Mouse (Mus musculus) embryo, embryonic 10 days (tissue): ENCODE results near the gene Arpc2.

Source experiments
- DNase-seq: peaks from one replicate; pipeline ENCODE4 v3.0.0-alpha.2; 2015; ENCODE audit warnings: low spot score

Arpc2 gene

GRCm38 (mm10) chr1:74302229-74302628 is 66.3 kb downstream of the Arpc2 start:
- no peak for DNase-seq

DNA sequence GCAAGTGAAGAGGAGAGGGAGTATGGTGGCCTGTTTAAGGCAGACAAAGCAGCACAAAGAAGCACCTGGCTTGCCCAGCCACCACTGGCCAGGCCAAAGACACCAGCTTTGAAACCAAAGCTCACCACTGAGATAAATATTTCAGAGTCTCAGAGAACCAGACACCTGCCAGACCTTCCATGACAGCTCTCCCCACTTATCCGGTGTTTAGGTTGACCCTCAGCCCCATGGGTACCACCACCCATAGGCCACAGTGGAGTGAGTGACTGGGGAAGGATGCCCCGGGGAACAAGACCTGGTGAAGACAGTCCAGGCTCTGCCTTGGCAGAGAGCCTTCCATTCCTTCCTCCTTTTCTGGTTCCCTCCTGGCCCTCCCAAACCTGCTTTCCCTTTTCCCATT is 67.0 kb downstream of the Arpc2 start:
- DNase-seq, result no peak

GRCm38 (mm10) chr1:74303509-74304338 is 67.8 kb downstream of the Arpc2 start:
- DNase-seq, result peak; percentile 64

DNA sequence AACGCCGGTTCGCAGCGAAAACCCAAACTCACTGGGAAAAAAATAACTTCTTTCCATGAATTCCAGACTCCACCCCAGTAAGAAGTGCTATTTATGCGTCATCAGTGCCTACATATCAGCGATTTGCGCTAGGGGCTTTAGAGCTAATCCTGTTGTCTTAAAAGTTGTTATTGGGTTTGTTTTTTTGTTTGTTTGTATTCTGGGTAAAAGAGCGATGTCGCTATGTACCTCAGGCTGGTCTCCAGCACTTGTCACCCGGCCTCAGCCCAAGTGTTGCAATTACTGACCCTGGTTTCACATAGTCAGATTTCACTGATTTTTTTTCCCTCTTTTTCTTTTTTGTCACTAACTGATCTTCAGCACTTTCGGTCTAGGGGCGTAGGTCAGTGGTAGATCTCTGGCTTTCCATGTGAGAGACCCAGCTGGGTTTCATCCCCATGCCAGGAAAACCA is 68.5 kb downstream of the Arpc2 start:
- DNase-seq, result peak; percentile 36

DNA sequence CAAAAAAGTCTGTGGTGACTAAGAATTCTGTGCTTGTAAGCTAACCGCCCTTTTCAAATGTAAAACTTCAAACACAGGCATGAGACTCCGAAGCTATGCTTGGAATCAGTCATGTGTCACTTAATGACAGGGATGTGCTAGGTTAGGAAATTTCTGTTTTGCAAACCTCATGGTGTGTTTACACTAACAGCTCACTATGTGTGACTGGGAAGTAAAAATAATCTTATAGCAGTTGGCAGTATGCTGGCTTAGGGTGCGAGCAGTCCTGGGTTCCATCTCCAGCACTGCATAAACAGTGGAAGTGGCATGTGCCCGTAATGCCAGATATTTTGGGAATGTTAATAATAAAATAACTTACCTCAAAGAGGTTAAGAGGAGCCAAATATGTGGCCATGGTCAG is 69.1 kb downstream of the Arpc2 start:
- no peak for DNase-seq

- DNase-seq, result no peak
Measured at GRCm38 (mm10) chr1:74305522-74305921, 69.6 kb downstream of the Arpc2 start, which contains the start of gene Tmbim1. Gene Tmbim1, minus strand, starts transcription at chr1:74305622.

DNA sequence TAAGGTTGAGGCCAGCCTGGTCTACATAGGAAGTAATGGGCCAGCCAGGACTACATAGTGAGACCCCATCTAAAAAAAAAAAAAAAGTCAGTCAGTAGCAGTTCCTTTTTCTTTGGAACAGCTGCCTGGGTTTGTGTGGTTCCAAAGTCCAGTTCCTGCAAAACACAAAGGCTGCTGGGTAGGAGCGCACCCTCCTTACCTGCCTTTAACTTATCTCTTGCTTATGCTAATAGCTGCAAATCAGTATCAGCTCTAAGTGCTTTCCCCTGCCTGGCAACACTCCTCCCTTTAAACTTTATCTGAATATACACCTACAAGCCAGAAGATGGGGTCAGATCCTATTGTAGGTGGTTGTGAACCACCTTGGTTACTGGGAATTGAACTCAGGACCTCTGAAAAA is 71.3 kb downstream of the Arpc2 start:
- DNase-seq, result no peak

DNA sequence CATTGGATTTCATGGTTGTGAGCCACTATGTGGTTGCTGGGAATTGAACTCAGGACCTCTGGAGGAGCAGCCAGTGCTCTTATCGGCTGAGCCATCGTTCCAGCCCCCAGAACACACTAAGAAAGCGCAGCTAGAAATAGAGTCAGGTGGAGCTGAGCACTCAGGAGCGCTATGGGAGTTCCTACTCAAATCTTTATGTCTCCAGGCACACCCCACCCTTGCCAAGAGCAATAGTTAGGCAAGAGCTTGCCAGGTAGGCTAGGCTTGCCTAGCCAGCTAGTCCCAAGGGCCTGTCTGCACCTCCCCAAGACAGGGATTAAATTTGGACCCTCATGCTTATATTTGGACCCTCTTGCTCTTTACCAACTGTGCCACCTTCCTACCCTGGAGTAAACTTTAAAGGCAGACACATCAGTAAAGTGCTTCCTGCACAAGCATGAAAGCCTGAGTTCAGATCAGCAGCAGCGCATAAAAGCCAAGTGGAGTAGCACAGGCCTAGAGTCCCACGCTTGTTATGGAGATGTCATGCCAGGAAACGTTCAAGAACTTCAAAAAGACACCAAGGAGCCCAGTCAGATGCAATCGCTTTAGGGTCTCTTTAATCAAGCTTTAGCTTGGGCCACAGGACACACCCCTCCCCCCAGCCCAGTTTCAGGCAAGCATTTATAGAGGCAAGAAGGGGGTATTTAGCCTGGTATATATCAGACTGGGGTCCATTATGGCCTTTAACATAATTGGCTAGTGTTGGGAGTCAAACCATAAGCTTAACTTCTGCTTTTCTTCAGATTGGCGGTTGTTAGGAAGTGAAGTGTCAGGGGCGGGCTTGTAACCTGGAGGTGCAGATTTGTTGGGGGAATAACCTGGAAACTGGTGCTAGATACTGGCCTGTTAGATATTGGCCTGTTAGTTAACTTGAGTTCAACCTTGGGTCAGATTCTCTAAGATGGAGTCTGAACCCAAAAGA is 72.4 kb downstream of the Arpc2 start:
- no peak for DNase-seq

GRCm38 (mm10) chr1:74309767-74310166 is 73.9 kb downstream of the Arpc2 start:
- no peak for DNase-seq

DNA sequence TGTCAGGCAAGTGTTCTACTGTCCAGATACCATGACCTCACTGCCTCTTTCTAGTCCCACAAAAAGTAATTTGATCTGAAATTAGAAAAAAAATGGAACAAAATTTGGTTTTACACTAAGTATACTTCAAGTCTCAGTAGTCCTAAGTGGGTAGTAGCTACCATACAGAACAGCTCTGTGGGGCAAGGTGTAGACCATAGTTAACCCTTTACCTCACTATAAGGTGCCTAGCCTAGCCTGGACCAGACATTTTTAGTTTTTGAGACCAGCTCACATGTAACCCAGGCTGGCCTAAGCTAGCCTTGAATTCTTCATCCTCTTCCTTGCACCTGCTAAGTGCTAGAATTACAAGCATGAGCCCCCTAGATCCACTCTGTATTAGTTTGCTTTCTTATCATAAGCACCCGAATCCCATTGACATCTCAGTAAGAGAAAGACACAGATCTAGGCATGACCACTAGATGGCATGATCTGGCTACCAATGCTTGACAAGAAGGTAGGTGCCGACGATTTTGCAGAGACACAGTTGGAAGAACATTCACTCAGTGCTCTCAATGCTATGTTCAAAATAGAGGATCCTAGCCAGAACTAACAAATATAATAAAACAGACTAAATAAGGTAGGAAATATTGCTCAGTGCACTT is 77.3 kb downstream of the Arpc2 start:
- peak; percentile 94 for DNase-seq

DNA sequence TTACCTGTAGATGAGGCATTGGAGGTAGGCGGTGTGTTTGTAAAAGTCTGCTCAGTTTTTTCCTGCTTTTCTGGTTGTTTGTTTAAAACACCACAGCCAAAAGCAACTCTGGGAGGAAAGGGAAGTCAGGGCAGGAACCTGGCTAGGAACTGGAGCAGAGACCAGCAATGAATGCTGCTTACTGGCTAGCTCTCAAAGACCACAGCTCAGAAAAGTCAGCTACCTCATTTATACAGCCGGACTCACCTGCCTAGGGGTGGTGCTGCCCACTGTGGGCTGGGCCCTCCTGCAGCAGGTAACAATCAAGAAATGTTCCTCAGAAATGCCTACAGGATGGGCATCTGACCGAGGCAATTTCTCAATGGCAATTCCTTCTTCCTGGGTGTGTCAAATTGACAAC is 78.9 kb downstream of the Arpc2 start:
- DNase-seq, result no peak

- no peak for DNase-seq
Measured at GRCm38 (mm10) chr1:74316114-74316827, 80.4 kb downstream of the Arpc2 start.
